Mouse (Mus musculus) CH12.LX (cell line): ENCODE results near the gene Spock3. TPM values are rescaled to one million over a fixed set of nuclear protein-coding genes. Genes with fewer than 3 reads are reported as not detected.

ENCODE experiments used
- DNase-seq: peaks from one replicate; pipeline ENCODE4 v3.0.0-alpha.2; 2013; ENCODE audit errors: extremely low read depth
- H3K27ac ChIP-seq: 2 replicates; pipeline ENCODE4 v1.5.1; 2012; ENCODE audit warnings: low read depth, mild to moderate bottlenecking, control low read depth, moderate library complexity; ENCODE audit not compliant: insufficient read depth
- H3K27me3 ChIP-seq: replicated peaks from 2 replicates; pipeline ENCODE3; 2012; ENCODE audit warnings: inconsistent platforms
- H3K36me3 ChIP-seq, 2 experiments: replicated peaks in 1 of 2; 2 replicates each; pipeline versions ENCODE3 to v1.6.1; 2012; ENCODE audit warnings: inconsistent platforms in 1 of 2, low read length in 1 of 2, mild to moderate bottlenecking in 1 of 2, mixed read lengths in 1 of 2, moderate library complexity in 1 of 2; ENCODE audit not compliant: control insufficient read depth in 1 of 2, insufficient read depth in 1 of 2
- H3K4me1 ChIP-seq, 2 experiments: 2 replicates each; pipeline ENCODE4 v1.6.1; 2012; ENCODE audit warnings: inconsistent platforms in 1 of 2, moderate library complexity in 1 of 2; ENCODE audit not compliant: insufficient read depth in 2 of 2, control insufficient read depth in 1 of 2
- H3K4me2 ChIP-seq: 2 replicates; pipeline ENCODE4 v1.6.1; 2012; ENCODE audit warnings: low read depth, mild to moderate bottlenecking, control low read depth; ENCODE audit not compliant: poor library complexity, insufficient read depth, severe bottlenecking
- H3K4me3 ChIP-seq, 3 experiments: fragments of 150-350 bp in 1 of 3; sonication (generic) in 1 of 3; replicated peaks in 1 of 3; 2 replicates each; pipeline versions ENCODE3 to v1.5.1; 2011 to 2012; ENCODE audit warnings: low read depth in 2 of 3, low read length in 2 of 3, mild to moderate bottlenecking in 2 of 3, moderate library complexity in 2 of 3, control low read depth in 1 of 3, improper control_type of control experiment in 1 of 3, inconsistent platforms in 1 of 3, mixed read lengths in 1 of 3; ENCODE audit not compliant: poor library complexity in 1 of 3
- H3K79me2 ChIP-seq: replicated peaks from 2 replicates; pipeline ENCODE4 v1.6.1; 2012; ENCODE audit warnings: mild to moderate bottlenecking, moderate library complexity; ENCODE audit not compliant: control insufficient read depth, poor library complexity, insufficient read depth, severe bottlenecking; ENCODE audit errors: extremely low read depth
- H3K9ac ChIP-seq: 2 replicates; pipeline ENCODE4 v1.6.1; 2012; ENCODE audit warnings: low read depth, mild to moderate bottlenecking, control low read depth, moderate library complexity; ENCODE audit not compliant: insufficient read depth
- H3K9me3 ChIP-seq: replicated peaks from 2 replicates; pipeline ENCODE3; 2012; ENCODE audit warnings: low read length, inconsistent platforms, mixed read lengths
- CTCF ChIP-seq, 2 experiments: IDR thresholded peaks in 1 of 2; conservative IDR thresholded peaks in 1 of 2; 2 replicates each; pipeline ENCODE4 v1.5.1; 2011 to 2012; ENCODE audit warnings: low read depth in 2 of 2, low read length in 2 of 2, improper control_type of control experiment in 1 of 2, inconsistent platforms in 1 of 2, mild to moderate bottlenecking in 1 of 2, moderate library complexity in 1 of 2
- E2F4 ChIP-seq: IDR thresholded peaks from 2 replicates; pipeline ENCODE4 v1.6.1; 2011; ENCODE audit warnings: low read depth, low read length, improper control_type of control experiment; ENCODE audit not compliant: insufficient replicate concordance
- IRF4 ChIP-seq: IDR thresholded peaks from 2 replicates; pipeline ENCODE4 v1.6.1; 2014; ENCODE audit warnings: low read depth, mild to moderate bottlenecking, inconsistent platforms, low read length, improper control_type of control experiment
- JUND ChIP-seq: conservative IDR thresholded peaks from 2 replicates; pipeline ENCODE4 v1.6.1; 2011; ENCODE audit warnings: low read depth, low read length, improper control_type of control experiment
- KAT2A ChIP-seq: IDR thresholded peaks from 2 replicates; pipeline ENCODE4 v1.6.1; 2012; ENCODE audit warnings: low read length, improper control_type of control experiment, inconsistent platforms; ENCODE audit not compliant: insufficient replicate concordance
- MAFK ChIP-seq: IDR thresholded peaks from 2 replicates; pipeline ENCODE4 v1.6.1; 2011; ENCODE audit warnings: low read length, improper control_type of control experiment; ENCODE audit not compliant: insufficient replicate concordance
- POLR2AphosphoS2 ChIP-seq: IDR thresholded peaks from 2 replicates; pipeline ENCODE4 v1.6.1; 2011; ENCODE audit warnings: low read depth, low read length, improper control_type of control experiment
- USF1 ChIP-seq: IDR thresholded peaks from 2 replicates; pipeline ENCODE4 v1.6.1; 2014; ENCODE audit warnings: low read depth, mild to moderate bottlenecking, inconsistent platforms, low read length, improper control_type of control experiment
- USF2 ChIP-seq: conservative IDR thresholded peaks from 2 replicates; pipeline ENCODE4 v1.6.1; 2011; ENCODE audit warnings: low read depth, low read length, improper control_type of control experiment
- dilution Hi-C: fragments of 300-500 bp; cut with MboI; formaldehyde crosslinking; loops from 2 replicates; pipeline ENCODE4 v1.14.3; 2020; ENCODE audit warnings: low sequenced_read_pairs; ENCODE audit not compliant: extremely low pct_unique_long_range_greater_than_20kb, extremely low pct_ligation_motif_present
- in situ Hi-C: fragments of 300-500 bp; cut with MboI; formaldehyde crosslinking; loops from 3 replicates; pipeline ENCODE4 v1.14.3; 2019; ENCODE audit warnings: low sequenced_read_pairs, low pct_ligation_motif_present, low pct_unique_long_range_greater_than_20kb, mixed read lengths
- polyA plus RNA-seq: library from polyadenylated mRNA; unstranded; fragments of >175 nt; gene quantifications from 2 replicates; pipeline ENCODE4 v1.2.1, GENCODE M21; 2012; ENCODE audit warnings: low read depth; ENCODE audit not compliant: insufficient read length
- total RNA-seq, 2 experiments: library from RNA; depleted of rRNA; stranded (reverse); fragments of 300-350 nt in 1 of 2; fragments of >200 nt in 1 of 2; gene quantifications; 2 replicates each; pipeline ENCODE4 v1.2.3; 2012 to 2014

Gene Spock3
- total and polyA plus RNA-seq, 3 experiments: not detected

GRCm38 (mm10) chr8:62962608-62963007 is 11.8 kb downstream of the Spock3 start:
- Histone ChIP-seq H3K4me1 (no peaks in the 10 kb centered on the region), H3K27me3 (no peaks in the 10 kb centered on the region), H3K4me3 (no peak overlapping the region), H3K9ac (no peak overlapping the region), H3K36me3 (no peaks in the 10 kb centered on the region), H3K27ac (no peak overlapping the region), H3K79me2 (no peaks in the 10 kb centered on the region), H3K9me3 (peaks cover 14% of the 10 kb centered on the region), H3K4me2 (no peak overlapping the region)
- no peak for DNase-seq
- dilution Hi-C loops (no loop called here), in situ Hi-C loops (no loop called here)
- no peak for TF ChIP-seq USF1
- TF ChIP-seq, all 38 proteins: peak for 0

- no peak overlapping the region for H3K27ac ChIP-seq
- no peaks in the 10 kb centered on the region for H3K4me1 ChIP-seq
- no peak overlapping the region for H3K9ac ChIP-seq
- H3K9me3 ChIP-seq: peaks cover 20% of the 10 kb centered on the region
- no peaks in the 10 kb centered on the region for H3K27me3 ChIP-seq
- TF ChIP-seq POLR2AphosphoS2 (no peak), E2F4 (no peak), MAFK (no peak)
- TF ChIP-seq, all 38 proteins: peak for 0
- H3K36me3 ChIP-seq: no peaks in the 10 kb centered on the region
- H3K4me3 ChIP-seq: no peak overlapping the region
- in situ Hi-C loops: no loop called here
- no peak for DNase-seq
- H3K79me2 ChIP-seq: no peaks in the 10 kb centered on the region
- no peak overlapping the region for H3K4me2 ChIP-seq
- dilution Hi-C loops: no loop called here
These were observed 19.1 kb downstream of the Spock3 start for GRCm38 (mm10) chr8:62969802-62970372.

GRCm38 (mm10) chr8:63088984-63089383 is 138.2 kb downstream of the Spock3 start:
- Histone ChIP-seq H3K9ac (no peak overlapping the region), H3K79me2 (no peaks in the 10 kb centered on the region), H3K9me3 (peaks cover 8% of the 10 kb centered on the region), H3K4me2 (no peak overlapping the region), H3K4me3 (no peak overlapping the region), H3K27me3 (no peaks in the 10 kb centered on the region), H3K36me3 (no peaks in the 10 kb centered on the region), H3K4me1 (no peaks in the 10 kb centered on the region), H3K27ac (no peak overlapping the region)
- no peak for DNase-seq
- no peak for TF ChIP-seq USF1
- TF ChIP-seq IRF4: no peak
- TF ChIP-seq JUND: no peak
- no peak for TF ChIP-seq CTCF (conservative IDR thresholded peaks at IDR 0.05 in 1 of 2, IDR thresholded peaks at IDR 0.05 in 1 of 2; ENCODE audit: low read depth in 2 of 2, low read length in 2 of 2)
- no peak for TF ChIP-seq USF2
- TF ChIP-seq KAT2A: no peak
- in situ Hi-C loops: no loop called here
- dilution Hi-C loops: no loop called here
